Mouse (Mus musculus) stomach, postnatal 0 days (tissue): ENCODE data around the gene Spata16. TPM values are rescaled to one million over a fixed set of nuclear protein-coding genes. Genes with fewer than 3 reads are reported as not detected.
A peak's percentile ranks its signal among the peaks of the same experiment; 100 is the strongest.

ENCODE experiments used
- ATAC-seq: fragments of 200-750 bp; cut with Nextera tagmentation; 2 replicates; pipeline ENCODE4 v1.8.0; 2017; ENCODE audit not compliant: low FRiP score, low TSS enrichment
- DNase-seq: peaks from one replicate; pipeline ENCODE4 v3.0.0-alpha.2; 2016; ENCODE audit warnings: low spot score
- H3K27ac ChIP-seq: fragments of 300-500 bp; sonication (generic); replicated peaks from 2 replicates; pipeline ENCODE4 v1.5.1; 2014; ENCODE audit warnings: mild to moderate bottlenecking, control low read depth
- H3K27me3 ChIP-seq: fragments of 300-500 bp; sonication (generic); 2 replicates; pipeline ENCODE4 v1.6.1; 2014; ENCODE audit warnings: low read length; ENCODE audit not compliant: control insufficient read depth, insufficient read depth
- H3K36me3 ChIP-seq: fragments of 300-500 bp; sonication (generic); 2 replicates; pipeline ENCODE4 v1.6.1; 2014; ENCODE audit warnings: low read length, mixed read lengths; ENCODE audit not compliant: control insufficient read depth, insufficient read depth
- H3K4me1 ChIP-seq: fragments of 300-500 bp; sonication (generic); replicated peaks from 2 replicates; pipeline ENCODE4 v1.6.1; 2014; ENCODE audit warnings: antibody characterized with exemption; ENCODE audit not compliant: control insufficient read depth, insufficient read depth
- H3K4me2 ChIP-seq: fragments of 300-500 bp; sonication (generic); replicated peaks from 2 replicates; pipeline ENCODE4 v1.6.1; 2014; ENCODE audit warnings: low read depth, mild to moderate bottlenecking, control low read depth, moderate library complexity
- H3K4me3 ChIP-seq: fragments of 300-500 bp; sonication (generic); 2 replicates; pipeline ENCODE4 v1.5.1; 2014; ENCODE audit warnings: low read depth, low read length, control low read depth
- H3K9ac ChIP-seq: fragments of 300-500 bp; sonication (generic); 2 replicates; pipeline ENCODE4 v1.6.1; 2014; ENCODE audit warnings: mild to moderate bottlenecking, low read length, control low read depth, mixed read lengths
- H3K9me3 ChIP-seq: fragments of 300-500 bp; sonication (generic); 2 replicates; pipeline ENCODE4 v1.6.1; 2016; ENCODE audit warnings: low read length; ENCODE audit not compliant: control insufficient read depth
- CTCF ChIP-seq: IDR thresholded peaks from 2 replicates; pipeline ENCODE4 v1.5.1; 2016; ENCODE audit warnings: antibody characterized with exemption, low read depth, mild to moderate bottlenecking, moderate library complexity
- EP300 ChIP-seq: optimal IDR thresholded peaks from 2 replicates; pipeline ENCODE3; 2016; ENCODE audit warnings: antibody characterized with exemption
- WGBS: fragments of 180-500 bp; shearing (Covaris S2); extraction: QIAGEN DNeasy Blood & Tissue Kit; methylation state at CpG from one replicate; pipeline ENCODE4 v1.1.7; 2014; 5-methylcytosine and 5-hydroxymethylcytosine counted together
- polyA plus RNA-seq: library from polyadenylated mRNA; unstranded; fragments of >200 nt; fragmentation: Nextera tagmentation; extraction: Ambion mirVana; gene quantifications from 2 replicates; pipeline ENCODE4 v1.2.1, GENCODE M21; 2015

The Spata16 gene
- polyA plus RNA-seq, 1 experiment from 2014 or later: not detected

DNA sequence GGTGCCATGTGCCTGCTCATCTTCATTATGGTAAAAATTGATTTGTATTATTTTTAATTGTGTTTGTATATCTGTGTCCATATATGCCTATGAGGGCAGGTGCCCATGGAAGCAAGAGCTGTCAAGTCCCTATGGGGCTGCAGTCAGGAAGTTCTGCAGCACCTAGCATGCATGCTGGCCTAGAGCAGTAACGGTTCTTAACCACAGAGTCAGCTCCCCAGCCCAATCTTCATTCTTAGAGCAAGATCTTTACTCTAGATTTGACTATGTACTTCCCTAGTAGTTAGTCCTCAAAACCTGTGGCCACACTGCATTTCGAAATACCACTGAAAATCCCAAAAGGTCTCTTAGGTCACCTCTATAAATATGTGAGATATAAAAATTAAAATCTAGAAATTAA lies 113.1 kb downstream of the Spata16 start:
- H3K4me1 ChIP-seq: no peaks in the 10 kb centered on the region
- no peak overlapping the region for H3K27ac ChIP-seq
- H3K9me3 ChIP-seq: no peaks in the 10 kb centered on the region
- H3K4me2 ChIP-seq: no peak overlapping the region
- H3K36me3 ChIP-seq: no peaks in the 10 kb centered on the region
- no peak overlapping the region for H3K9ac ChIP-seq
- DNase-seq (no peak), ATAC-seq (no peak)
- WGBS: 85% methylated on average over 2 of the region's 2 CpGs
- no peaks in the 10 kb centered on the region for H3K27me3 ChIP-seq
- no peak overlapping the region for H3K4me3 ChIP-seq
- TF ChIP-seq EP300 (no peak), CTCF (no peak)

DNA sequence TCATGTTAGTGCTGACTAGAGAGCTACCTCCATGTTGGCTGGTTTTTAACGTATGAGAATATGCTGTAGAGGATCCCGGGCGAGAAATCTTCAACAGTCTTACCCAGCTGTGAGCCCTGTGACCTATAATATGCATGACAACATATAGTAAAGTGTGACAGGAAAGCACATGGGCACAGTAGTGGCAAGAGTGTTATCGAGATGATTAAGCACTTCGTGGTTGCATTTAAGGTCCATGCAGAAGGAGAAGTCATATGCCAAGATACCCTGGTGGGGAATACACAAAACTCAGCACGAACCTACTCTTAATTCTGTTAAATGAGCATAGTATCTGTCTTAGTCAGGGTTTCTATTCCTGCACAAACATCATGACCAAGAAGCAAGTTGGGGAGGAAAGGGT lies 115.0 kb downstream of the Spata16 start:
- TF ChIP-seq CTCF (no peak), EP300 (no peak)
- Histone ChIP-seq H3K27me3 (no peaks in the 10 kb centered on the region), H3K27ac (no peak overlapping the region), H3K36me3 (no peaks in the 10 kb centered on the region), H3K4me1 (no peaks in the 10 kb centered on the region), H3K4me2 (no peak overlapping the region), H3K4me3 (no peak overlapping the region), H3K9ac (no peak overlapping the region), H3K9me3 (no peaks in the 10 kb centered on the region)
- 88% methylated on average over 6 of the region's 6 CpGs for WGBS
- no peak for DNase-seq
- ATAC-seq: no peak

DNA sequence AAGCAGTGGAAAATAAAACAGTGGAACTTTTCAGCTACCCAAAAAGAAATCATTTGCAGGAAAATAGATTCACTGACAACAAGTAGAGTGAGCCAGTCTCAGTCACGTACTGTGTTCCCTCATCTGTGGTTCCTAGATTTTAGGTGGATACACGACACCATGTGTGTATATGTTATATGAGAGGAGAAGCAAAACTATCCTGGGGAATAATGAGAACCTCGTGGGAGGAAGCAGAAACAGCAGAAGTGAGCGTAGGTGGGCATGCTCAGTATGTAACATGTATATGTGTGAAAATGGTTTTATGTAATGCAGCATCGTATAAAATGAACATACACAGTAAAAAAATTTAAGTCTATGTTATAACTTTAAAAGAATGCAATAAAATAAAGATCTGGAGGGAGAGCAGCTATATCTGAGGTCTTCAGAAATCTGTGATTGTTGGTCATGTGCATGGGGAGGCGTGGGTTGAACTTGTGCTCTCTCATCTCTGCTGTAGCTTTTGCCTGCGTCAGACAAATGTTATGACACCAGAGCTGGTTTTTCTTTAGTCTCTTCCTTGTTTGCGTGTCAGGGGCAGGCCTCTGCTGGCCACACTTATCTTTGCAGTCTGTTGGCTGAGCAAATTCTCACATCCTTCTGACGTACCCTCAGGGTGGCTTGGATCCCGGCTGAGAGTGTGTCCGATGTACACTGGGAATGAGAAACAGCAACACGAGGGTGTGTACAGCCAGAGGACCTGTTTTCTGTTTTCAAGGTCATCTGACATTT lies 156.1 kb downstream of the Spata16 start:
- Histone ChIP-seq H3K9ac (no peak overlapping the region), H3K4me3 (no peak overlapping the region), H3K27ac (no peak overlapping the region), H3K4me2 (no peak overlapping the region), H3K36me3 (no peaks in the 10 kb centered on the region), H3K4me1 (no peaks in the 10 kb centered on the region), H3K27me3 (no peaks in the 10 kb centered on the region), H3K9me3 (no peaks in the 10 kb centered on the region)
- WGBS: 58% methylated on average over 12 of the region's 12 CpGs
- TF ChIP-seq CTCF (peak; percentile 30), EP300 (no peak)
- ATAC-seq (peak; percentile 65), DNase-seq (peak; percentile 24)

DNA sequence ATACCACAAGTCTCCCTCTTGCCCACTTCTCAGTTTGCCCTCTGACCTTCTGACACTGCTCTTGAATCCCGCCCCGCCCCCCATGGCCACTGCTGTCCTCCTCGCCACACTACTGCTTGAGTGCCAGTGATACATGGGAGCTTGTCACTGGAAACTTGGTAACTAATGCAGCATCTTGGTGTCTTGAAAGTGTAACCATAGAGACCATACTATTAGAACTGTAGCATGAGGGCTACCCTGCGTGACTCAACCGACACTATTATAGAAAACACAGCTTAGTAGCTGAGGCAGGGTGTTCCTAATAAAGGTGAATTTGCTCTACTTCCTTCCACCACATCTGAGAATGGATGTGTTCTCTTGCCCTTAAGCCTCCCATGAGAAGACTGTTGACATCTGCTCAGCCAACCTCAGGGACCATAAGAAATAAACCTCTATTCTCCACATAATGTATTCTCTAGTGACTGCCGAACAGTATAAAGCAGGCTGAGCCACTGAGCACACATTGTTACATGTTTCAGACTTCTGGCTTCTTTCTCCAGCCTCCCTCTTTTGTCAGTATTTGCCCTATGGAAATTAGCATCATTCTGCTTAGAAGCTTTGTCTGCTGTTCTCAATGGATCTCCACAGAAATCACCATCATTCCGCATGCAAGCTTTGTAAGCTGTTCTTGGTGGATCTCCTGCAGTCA lies 158.6 kb downstream of the Spata16 start:
- Histone ChIP-seq H3K27ac (no peak overlapping the region), H3K4me3 (no peak overlapping the region), H3K4me1 (no peaks in the 10 kb centered on the region), H3K4me2 (no peak overlapping the region), H3K36me3 (no peaks in the 10 kb centered on the region), H3K9ac (no peak overlapping the region), H3K27me3 (no peaks in the 10 kb centered on the region), H3K9me3 (no peaks in the 10 kb centered on the region)
- WGBS: 84% methylated on average over 7 of the region's 7 CpGs
- TF ChIP-seq EP300 (no peak), CTCF (no peak)
- DNase-seq (no peak), ATAC-seq (no peak)

DNA sequence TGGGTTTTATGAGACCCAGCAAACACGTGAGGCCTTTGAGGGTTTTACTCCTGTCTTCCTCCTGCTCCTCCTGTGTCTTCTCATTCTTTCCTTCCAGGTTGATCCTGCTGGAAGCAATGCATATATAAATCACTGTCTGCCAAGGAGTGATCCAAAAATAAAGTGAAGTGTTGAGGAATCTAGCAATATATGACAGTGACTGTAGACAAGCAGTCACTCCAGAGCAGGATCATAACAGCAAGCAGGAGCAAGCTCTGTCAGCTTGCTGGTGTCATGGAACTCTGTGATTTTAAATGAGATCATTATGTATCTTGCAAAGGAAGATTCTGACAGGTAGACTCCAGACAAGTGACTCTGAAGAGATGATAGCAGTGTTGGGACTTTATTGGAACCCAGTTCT lies 159.5 kb downstream of the Spata16 start:
- Histone ChIP-seq H3K27ac (no peak overlapping the region), H3K4me1 (no peaks in the 10 kb centered on the region), H3K36me3 (no peaks in the 10 kb centered on the region), H3K9me3 (no peaks in the 10 kb centered on the region), H3K4me3 (no peak overlapping the region), H3K27me3 (no peaks in the 10 kb centered on the region), H3K9ac (no peak overlapping the region), H3K4me2 (no peak overlapping the region)
- WGBS: 68% methylated on average over 1 of the region's 1 CpGs
- TF ChIP-seq EP300 (no peak), CTCF (no peak)
- ATAC-seq: no peak
- DNase-seq: no peak

DNA sequence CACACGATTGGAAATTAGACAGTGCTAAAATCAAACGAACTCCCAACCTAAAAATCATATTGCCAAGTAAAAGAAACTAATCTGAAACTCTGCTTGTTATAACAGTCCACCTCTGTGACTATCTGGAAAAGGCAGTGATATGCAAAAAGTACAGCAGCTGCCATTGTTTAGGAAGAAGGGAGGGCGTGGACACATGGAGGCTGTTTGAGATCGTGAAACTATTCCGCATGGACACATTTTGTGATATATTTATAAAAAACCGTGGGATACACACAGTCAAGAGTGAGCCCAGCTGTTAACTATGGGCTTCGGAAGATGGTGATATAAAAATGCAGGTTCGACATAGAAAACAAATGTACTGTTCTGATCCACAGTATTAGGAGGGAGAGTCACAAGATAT lies 176.9 kb downstream of the Spata16 start:
- DNase-seq: no peak
- Histone ChIP-seq H3K36me3 (no peaks in the 10 kb centered on the region), H3K27ac (no peak overlapping the region), H3K4me1 (no peaks in the 10 kb centered on the region), H3K9ac (no peak overlapping the region), H3K27me3 (no peaks in the 10 kb centered on the region), H3K4me3 (no peak overlapping the region), H3K4me2 (no peak overlapping the region), H3K9me3 (no peaks in the 10 kb centered on the region)
- no peak for ATAC-seq
- no peak for TF ChIP-seq EP300
- no peak for TF ChIP-seq CTCF
- 58% methylated on average over 8 of the region's 8 CpGs for WGBS
